Mouse (Mus musculus) layer of hippocampus, adult 2 months (tissue): ENCODE data around the gene Gcnt2. TPM values are rescaled to one million over a fixed set of nuclear protein-coding genes. Genes with fewer than 3 reads are reported as not detected.

Experiments used
- DNase-seq, 2 experiments: peaks; one replicate each; pipeline ENCODE4 v3.0.0; 2022; ENCODE audit warnings: low spot score in 2 of 2
- H3K27ac ChIP-seq: fragments of 200-600 bp; 2 replicates; pipeline ENCODE4 v1.8.1; 2022
- H3K4me3 ChIP-seq: fragments of 200-600 bp; 2 replicates; pipeline ENCODE4 v1.8.1; 2022; ENCODE audit warnings: mild to moderate bottlenecking
- CTCF ChIP-seq: fragments of 200-600 bp; conservative IDR thresholded peaks from 2 replicates; pipeline ENCODE4 v1.8.1; 2022; ENCODE audit warnings: antibody characterized with exemption, mild to moderate bottlenecking, moderate library complexity
- microRNA-seq, 2 experiments: library from miRNA; unstranded; fragments of <30 nt; microRNA quantifications; one replicate each; pipeline ENCODE4 v1.2.0; 2021
- total RNA-seq, 2 experiments: library from RNA; stranded (reverse); gene quantifications; 2 replicates each; pipeline ENCODE4 v1.2.3; 2021

Gene Gcnt2
- total RNA-seq, 2 experiments from 2014 or later, result 16.3 to 17.0 TPM

DNA sequence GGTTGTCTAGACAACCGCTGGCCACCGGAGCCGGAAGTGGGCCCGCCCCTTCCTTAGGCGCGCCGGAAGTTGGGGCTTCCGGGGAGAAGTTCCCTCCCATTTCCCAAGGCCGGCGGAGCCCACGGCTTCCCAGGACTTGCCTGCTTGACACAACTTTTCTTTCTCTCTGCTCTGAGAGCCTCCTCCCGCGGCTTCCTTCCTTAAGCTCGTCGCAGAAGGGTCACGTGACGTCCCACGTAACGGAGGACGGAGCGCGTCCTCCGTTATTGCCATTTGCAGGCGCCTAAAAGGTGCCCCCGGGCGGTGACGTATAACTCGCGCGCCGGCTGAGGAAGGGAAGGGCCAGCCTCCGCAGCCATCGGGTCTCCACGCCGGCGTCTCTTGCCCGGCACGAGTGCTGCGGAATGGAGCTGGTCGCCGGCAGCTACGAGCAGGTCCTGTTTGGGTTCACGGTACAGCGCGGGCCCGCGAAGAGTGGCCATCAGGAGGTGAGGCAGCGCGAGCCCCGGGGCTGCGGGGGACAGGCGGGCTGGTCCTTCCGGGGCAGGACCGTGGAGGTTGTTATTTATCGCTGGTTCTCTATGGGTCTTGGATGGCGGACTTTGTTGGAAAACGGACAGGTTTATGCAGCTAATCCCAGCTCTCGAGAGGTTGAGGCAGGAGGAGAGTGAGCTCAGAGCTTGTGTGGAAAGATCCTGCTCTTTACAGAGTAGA, 141.5 kb downstream of the Gcnt2 start, which contains the start of gene Pak1ip1:
TSS of gene Pak1ip1 (plus strand) at position 98 of the 714 bp plus-strand sequence.
- peak within 1 kb of the TSS; percentile 98 for H3K27ac ChIP-seq
- peak; percentile 92 for DNase-seq
- TF ChIP-seq CTCF, result no peak
- peak within 1 kb of the TSS; percentile 78 for H3K4me3 ChIP-seq

DNA sequence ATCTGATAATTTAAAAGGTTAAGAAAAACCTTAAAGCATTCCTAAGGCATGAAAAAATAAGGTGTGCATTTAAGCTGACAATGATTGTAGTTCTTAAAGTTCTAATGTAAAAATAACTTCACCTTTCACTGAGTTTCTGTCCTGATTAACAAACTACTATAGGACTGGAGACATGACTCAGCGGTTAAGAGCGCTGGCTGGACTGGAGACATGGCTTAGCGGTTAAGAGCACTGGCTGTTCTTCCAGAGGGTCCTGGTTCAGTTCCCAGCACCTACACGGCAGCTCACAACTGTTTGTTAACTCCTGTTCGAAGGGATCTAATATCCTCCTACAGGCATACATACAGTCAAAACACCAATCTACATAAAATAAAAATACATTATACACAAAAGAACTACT, 142.4 kb downstream of the Gcnt2 start:
- DNase-seq, result no peak
- Histone ChIP-seq H3K27ac (no peak overlapping the region), H3K4me3 (peak overlapping the region; percentile 78)
- no peak for TF ChIP-seq CTCF

DNA sequence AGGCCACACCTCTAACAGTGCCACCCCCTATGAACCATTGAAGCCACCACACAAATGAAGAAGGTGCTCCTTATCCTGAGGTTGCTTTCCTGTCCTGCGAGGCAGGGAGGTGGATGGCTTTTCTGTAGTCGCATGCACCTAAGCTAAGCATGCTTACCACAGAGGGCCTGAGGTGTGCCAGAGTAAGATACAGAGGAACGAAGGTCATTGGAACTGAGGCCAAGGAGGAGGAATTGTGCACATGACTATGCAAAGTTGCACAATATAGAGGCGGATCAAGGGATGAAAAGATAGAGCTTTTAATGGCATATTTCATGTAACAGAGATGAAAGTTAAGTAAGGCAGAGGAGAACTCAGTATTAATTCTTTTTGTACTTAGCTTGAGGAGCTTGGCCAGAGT, 146.7 kb downstream of the Gcnt2 start:
- Histone ChIP-seq H3K27ac (no peak overlapping the region), H3K4me3 (no peak overlapping the region)
- no peak for DNase-seq
- TF ChIP-seq CTCF, result no peak

DNA sequence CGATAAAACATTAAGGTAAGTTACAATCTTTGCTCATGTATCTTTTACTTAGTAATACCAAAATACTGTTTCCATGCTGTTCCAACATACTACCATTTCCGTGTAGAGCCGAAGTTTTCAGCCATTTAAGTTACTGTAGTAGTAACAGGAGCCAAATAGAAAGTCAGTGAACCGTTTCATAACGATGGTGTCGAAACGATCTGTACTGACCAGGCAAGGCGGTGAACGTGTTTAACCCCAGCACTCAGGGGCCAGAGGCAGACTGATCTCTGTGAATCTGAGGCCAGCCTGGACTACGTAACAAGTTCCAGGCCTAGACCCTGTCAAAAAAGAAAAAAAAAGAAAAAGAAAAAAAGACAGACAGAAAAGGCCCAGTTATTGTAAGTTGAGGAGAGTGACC, 148.7 kb downstream of the Gcnt2 start:
- no peak overlapping the region for H3K27ac ChIP-seq
- TF ChIP-seq CTCF, result no peak
- DNase-seq, result no peak
- no peak overlapping the region for H3K4me3 ChIP-seq

DNA sequence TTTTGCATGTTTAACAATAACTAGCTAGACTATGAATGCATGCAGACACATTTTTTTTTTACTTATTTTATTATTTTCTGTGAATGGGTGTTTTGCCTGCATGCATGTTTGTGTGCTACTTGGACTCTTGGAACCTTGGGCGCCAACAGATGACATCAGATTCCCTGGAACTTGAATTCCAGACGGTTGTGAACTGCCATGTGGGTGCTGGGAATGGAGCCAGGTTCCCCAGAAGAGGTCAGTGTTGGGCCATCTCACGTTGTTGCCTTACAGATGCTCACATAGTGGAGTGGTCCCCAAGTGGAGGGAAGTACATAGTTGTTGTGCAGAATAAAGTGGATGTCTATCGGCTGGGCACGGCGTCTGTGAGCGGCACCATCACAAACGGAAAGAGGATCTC, 149.4 kb downstream of the Gcnt2 start:
- no peak for TF ChIP-seq CTCF
- H3K4me3 ChIP-seq, result no peak overlapping the region
- no peak for DNase-seq
- no peak overlapping the region for H3K27ac ChIP-seq

Small RNA genes lying within 50 kb of the gene (microRNA-seq; reads per million reads assigned to microRNA genes)
- gene Mir5124a, result 0 reads per million in 2 experiments

Other genes starting within 250 kb of the Gcnt2 start
- gene Tfap2a, start 121.4 kb upstream of the Gcnt2 start, total RNA-seq, result under 1 TPM; 0.23 to 0.47 TPM
- gene Pak1ip1, start 141.3 kb downstream of the Gcnt2 start, total RNA-seq, result 10 to 100 TPM; 41.6 to 44.1 TPM
- gene Tmem14c, start 156.5 kb downstream of the Gcnt2 start, total RNA-seq, result 10 to 100 TPM; 55.5 to 59.4 TPM
- 1 to 10 TPM in 1 of 2 experiments, under 1 TPM in 1; 0.91 to 1.7 TPM for gene Mak, start 220.0 kb downstream of the Gcnt2 start, total RNA-seq